Mouse (Mus musculus) hindlimb bud, embryonic 11.5 days (tissue): ENCODE measurements at regions not wholly inside any gene's neighbourhood (a gene's known extent, or its start where the extent isn't known, plus 50 kb on each side); places are given as distances from the start of the nearest gene placed in this dataset.

Experiments used
- DNase-seq: peaks from one replicate; pipeline ENCODE4 v3.0.0-alpha.2; 2012; ENCODE audit warnings: low read depth, low spot score; ENCODE audit errors: extremely low spot score

DNA sequence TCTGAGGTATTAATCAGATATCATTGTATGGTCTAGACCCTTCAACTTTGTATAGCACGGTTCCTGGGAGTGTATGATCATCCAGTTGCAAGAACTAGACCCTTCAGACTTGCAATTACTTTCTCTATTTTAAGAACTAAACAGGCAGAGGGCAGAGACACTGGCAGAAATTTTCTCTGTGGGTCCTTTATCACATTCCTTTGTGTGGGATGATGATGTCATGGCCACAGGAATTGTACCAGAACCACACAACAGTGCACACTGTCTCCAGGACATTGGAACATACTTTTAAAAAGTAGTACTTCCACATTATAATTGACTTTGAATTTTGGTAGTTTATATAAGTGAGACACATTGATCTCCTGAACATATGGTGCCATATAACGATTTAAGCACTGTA is 674.2 kb downstream of the Rfpl4b start:
- DNase-seq: no peak

DNA sequence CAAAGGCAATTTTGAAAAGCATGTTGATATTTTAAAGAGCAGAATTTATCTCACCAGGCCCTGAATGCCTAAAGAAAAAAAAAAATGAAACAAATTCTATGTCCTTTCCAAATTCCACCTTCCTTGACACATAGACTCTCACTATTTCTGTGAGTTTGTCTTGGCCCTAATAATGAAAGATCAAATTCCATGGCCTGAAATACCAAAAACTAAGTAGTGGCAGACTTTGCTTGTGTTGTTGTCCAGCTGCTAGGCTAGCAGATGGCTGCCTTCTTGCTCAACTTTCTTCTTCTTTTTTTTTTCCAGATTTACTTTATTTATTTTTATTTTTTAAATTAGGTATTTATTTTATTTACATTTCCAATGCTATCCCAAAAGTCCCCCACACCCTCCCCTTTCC is 682.4 kb downstream of the Rfpl4b start:
- DNase-seq: no peak

DNA sequence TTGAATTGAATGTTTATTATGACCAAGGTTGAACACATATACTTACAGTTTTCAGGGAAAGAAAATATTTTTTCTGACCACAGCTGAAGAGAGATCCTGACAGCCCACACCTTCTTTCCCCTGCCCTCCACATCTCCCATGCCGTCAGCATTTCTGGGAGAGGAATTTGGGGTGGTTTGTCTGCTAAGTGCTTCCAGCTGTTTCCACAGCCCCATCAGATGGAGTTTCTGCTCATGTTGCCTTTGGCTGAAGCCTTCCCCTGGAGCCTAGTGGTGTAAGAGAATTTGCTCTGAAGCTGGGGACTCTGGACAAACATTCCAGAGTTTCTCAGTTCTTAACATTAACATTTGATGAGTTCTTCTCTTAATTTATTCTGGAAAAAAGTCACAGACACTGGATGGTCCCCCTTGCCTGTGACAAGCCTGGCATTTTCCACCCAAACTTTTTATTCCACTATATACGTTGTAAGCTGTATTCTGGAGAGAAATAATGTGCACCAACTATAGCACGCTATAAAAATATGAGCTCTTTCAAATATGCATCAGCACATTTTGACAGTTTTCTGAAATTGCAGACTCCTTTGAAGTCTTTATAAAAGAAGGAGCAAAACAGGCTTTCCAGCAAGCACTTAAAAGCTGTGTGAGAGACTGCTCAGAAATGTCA is 699.5 kb downstream of the Rfpl4b start:
- peak; percentile 44 for DNase-seq

DNA sequence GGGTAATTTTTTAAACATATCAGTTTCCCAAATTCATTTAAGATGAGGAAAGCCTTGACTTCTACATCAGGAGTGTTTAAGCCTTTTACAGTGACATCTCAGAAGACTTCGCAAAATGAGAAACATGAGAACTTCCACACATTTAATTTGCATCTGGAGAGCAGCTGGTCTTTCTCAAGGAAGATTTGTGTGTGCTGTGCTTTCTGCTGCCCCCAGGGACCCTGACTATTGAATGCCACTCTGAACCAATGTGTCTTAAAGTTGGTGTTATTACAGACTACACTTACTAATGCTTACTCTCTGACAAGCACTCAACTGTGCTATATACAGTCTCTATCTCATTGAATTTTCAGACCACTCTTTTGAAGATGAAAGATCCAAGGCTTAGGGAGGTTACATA is 703.0 kb downstream of the Rfpl4b start:
- no peak for DNase-seq

DNA sequence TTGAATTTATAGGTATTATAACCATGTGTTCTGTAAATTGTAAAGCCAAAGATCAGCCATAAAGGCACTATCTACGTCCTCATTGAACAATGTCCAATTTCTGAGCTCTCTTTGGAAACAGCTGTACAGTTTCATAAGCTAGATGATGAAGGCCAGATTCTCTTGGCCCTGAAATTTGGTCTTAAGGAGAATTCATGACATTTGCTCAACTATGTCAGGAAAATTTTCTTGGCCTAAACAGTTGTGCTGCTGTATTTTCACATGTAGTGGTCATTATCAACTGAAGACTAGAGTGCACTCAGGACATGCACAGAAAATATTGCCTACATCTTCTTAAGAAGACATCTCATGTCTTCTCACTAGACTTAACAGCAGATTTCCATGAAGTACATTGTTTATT is 705.1 kb downstream of the Rfpl4b start:
- no peak for DNase-seq

DNA sequence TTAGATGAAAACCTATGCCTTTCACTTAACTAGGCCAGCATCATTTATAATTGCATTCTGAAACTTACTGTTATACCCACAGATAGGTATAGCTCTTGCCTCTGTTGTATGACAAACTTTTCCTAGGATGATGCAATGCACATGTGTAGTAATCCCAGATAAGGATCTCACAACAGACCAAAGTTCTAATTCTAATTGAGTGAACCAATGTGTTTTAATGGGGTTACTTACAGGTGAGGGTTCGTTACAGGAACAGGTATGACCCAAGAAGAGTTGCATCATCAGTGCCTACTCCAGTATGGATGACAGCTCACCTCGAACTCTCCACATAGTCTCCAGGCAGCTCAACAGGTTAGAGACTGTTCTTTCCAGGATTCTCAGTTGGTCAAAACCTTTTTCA is 707.4 kb downstream of the Rfpl4b start:
- no peak for DNase-seq

DNA sequence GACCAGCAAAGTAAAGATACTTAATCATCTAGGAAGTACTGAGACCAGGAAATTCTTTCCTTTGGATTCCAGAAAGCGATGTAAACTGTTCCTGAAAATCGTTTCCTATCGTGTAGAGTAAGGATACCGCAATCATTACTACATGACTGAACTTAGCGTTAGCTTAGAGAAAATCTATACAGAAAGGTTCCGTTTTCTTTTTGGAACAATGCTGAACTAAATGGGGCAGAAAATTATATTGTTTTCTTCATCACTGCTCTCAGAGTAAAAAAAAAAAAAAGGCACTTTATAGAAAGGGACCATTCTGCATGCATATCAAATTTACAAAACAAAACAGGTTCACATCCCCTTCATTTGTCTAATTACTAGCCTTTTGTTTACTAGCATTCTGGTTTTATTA is 713.0 kb downstream of the Rfpl4b start:
- no peak for DNase-seq

DNA sequence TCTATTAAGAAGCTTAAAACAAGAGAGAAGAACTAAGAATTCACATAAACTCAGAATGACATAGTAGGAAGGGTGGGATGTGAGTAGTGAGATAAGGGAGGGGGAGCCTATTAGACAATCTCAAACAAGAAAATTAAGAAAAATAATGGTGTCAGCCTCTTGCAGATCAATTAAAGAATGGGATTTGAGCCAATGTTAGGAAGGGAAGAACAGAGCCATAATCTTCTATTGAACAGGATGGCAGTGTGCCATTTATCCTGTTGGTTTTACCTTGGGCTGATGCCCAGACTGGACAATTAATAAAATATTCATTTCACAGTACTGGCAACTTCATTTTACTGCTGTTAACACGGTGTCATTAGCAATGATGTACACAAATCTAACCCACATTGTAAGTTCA is 718.0 kb downstream of the Rfpl4b start:
- DNase-seq: no peak

DNA sequence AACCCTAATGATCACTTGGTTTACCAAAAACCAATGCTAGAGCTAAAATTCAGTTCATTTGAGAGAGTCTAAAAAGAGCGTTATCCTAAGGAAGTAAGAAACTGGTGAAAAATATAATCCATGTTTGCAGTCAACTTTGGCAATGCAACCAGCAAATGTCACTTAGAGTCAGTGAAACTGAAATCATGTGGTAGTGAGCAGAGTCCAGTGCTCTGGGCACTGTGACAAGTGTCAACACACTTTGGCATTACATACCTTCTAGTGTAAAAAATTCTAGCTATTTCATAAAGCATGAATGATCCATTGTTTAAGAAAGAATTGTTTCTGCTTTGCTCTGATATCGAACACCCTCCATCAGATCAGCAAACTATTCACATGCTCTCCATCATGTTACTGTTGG is 743.1 kb downstream of the Rfpl4b start:
- DNase-seq: no peak

DNA sequence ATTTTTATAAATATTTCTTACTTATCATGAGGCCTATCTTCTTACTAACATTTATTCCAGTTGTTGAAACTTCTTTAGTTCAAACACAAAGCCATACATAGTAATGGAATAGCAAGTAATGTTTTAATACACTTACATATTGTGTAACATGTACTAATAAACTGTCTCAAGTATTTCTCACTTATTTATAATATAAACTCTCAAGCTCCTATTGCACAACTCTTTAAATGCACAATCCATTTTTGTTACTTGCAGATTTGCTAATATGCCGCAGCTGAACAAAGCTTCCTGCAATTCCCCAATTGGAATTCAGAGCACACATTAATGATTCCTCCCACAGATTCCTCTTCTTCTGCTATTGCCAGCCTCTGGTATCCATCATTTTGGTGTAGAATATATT is 749.2 kb downstream of the Rfpl4b start:
- no peak for DNase-seq

DNA sequence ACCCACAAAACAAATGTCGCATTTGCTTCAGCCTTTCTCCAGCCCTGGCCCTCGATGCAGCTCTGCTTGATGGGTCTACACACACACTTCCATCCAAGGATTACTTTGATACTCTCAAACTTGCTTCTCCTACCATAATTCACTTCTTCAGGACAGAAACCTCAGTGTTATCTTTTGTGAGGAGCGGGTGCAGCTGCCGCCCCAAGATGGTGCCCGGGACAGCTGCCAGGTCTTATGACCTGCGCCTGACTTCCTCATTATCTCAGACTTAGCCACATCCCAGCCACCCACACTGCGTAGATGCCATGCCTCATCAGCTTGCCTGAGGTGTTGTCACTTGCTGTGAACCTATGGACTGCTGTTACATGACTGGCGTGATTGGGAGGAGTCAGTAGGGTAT is 762.5 kb downstream of the Rfpl4b start:
- no peak for DNase-seq

DNA sequence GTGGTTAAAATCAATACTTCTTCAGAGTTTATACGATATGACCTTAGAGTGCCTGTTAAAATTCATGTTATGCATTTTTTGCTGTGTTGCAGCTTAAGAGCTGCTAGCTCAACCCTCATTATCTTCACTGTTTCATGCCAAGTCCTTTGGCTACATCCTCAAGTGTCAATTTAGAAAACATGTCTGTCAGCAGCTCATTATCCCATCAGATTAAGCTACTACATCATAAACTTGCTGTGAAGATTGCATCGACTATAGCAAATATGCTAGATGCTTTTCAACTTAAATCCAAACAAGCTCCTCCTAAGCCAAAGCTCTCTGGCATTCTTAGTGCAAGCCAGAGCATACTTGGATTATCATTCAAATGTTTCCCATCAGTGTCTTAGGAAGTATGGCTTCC is 811.1 kb downstream of the Rfpl4b start:
- no peak for DNase-seq

DNA sequence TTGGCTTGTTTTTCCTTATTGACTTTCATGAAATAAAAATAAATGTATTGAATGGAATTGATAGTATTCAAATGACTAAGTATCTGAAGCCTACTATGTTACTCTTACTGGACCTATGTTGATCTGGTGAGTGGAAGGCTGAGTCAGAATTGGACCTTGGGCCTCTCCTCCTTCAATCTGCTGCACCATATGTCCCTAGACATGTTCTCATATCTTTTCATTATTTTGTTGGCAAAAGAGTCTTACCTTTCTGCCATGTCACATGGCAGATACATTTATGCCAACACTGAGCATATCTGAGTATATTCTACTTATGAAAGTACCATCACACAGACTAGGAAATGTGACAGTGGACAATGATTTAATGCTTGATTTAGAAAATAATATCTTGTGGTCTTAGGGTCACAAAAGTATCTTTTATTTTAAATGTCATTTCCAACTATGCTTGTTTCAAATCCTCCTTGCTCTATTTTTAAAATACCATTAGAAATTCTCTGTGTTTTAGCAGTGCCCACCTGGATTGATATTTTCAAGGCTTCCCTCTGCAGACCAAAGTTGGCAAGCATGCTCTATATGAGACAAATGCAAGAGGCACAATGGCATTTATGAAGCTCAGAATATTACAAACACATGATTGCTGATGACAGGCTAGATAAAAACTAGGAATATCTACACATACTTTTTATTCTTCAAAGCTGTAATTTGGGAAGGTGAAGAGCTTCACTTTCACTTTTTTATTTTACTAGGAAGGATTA is 825.7 kb downstream of the Rfpl4b start:
- no peak for DNase-seq

DNA sequence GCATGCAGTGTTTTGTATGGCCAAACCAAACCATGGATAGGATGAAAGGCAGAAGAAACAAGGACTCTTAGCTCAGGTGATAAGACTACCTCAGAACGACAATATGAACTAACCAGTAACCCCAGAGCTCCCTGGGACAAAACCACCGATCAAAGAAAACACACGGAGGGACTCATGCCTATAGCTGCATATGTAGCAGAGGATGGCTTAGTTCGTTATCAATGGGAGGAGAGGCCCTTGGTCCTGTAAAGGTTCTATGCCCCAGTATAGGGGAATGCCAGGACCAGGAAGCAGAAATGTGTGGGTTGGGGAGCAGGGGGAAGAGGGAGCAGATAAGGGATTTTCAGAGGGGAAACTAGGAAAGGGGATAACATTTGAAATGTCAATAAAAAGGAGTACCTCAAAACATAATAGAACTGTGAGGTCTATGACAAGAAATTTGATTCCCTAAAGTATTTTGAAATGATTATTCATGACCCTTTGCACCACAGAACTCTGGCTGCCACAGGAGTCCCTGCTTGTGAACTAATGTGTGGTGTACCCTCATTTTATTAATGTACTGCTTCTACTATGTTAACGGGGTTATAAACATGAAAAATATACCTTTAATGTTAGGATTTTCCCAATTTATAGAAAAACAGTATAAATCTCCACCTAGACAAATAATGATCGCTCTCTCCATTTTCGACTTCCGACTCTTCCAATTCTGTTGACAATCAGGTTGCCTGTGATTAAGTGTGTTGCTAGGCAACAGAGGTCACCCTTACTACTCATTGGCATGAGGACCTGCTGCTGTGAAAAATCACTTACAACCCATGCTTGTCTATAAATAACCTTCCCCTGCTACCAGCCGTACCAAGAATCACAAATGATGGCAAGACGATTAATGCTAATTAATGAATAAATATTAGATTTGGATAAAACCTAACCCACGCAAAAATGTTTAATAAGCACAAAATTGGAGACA is 833.0 kb downstream of the Rfpl4b start:
- DNase-seq: no peak

DNA sequence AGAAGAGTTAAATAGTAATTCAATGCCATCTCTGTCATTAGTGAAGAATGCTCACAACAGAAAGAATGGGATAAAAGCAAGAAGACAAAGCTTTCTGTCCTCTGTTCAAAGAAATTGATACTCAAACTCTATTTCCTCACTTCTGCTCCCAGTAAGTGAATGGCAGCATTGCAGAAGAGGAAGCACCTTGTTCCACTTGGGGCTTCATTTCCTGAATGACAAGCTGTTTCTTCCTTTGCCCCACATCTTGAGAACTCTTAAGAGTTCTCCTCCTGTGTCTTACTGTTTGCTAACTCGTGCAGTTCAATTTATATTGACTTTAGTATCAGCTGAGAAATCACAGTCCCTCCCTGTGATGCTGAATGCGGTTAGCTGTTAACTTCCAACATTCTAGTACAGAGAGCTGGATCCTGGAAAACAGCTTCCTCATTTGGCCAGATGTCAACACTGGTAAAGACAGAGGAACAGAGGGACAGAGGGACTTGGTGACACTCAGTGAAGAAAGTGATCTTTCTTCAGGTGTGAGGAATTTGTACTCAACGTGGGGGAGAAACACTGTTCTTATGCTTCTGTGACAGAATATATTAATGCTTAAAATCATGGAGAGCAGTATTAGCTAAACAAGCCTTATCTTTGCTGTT is 840.3 kb upstream of the Marcks start:
- no peak for DNase-seq

DNA sequence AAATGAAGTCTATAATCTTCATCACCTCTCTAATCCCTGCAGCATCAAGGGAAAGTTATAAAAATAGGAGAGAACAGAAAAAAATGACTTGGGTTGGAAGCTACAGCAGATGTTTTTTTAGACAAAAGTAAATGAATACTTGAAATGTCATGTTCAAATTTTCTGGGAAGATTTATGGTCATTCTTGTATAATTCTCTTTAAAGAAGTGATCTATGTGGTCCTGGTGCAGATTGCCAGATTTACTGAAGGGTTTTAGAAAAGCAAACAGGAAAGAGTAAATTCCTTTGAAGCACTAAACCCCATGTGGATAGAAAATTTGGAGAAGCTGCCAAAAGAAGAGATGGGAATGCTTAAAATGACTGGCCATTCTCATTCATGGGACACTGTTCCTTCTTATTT is 821.3 kb upstream of the Marcks start:
- no peak for DNase-seq

DNA sequence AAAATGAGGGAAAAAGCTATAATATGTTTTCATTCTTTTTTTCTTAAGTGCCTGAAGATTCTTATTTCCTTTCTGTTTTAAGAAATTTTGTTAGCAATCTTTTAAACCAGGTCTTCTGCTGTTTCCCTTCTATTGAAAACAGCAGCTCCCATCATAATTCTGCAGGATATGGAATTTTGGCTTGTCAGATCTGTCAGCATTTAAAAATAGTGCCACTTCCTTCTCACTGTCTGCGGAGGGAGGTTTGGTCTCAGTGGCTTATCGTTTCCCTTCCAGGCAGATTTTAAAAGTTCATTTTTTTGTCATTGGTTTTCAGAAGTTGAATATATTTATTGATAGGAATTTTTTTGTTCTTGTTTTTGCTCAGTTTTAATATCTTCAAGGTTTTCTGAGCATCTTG is 776.1 kb upstream of the Marcks start:
- no peak for DNase-seq

DNA sequence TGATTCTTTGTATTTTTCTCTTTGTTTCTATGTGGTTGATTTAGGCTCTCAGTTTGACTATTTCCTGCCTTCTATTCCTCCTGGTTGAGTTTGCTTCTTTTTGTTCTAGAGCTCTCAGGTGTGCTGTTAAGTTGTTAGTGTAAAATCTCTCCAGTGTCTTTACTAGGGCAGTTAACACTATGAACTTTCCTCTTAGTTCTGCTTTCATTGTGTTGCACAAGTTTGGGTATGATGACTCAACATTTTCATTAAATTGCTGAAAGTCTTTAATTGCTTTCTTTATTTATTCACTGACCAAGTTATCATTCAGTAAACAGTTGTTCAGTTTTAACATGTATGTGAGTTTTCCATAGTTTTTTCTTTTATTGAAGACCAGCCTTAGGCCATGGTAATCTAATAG is 772.9 kb upstream of the Marcks start:
- DNase-seq: no peak

DNA sequence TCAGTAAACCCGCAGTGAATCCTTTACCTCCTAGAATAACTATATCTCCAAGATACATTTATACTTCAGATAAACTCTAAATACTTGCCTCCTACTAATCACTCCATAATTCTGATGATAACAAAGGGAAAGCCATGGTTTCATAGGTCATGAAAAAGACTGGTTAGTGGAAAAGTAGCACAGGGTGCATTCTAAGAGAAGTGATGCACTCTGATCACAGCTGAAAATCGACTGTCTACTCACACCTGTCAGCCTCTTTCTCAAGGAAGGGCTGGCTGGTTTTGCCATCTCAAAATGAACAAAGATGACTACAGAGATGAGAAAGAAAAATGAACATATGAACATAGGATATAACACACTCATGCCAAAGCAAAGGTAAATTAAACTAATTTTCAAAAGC is 769.6 kb upstream of the Marcks start:
- no peak for DNase-seq

DNA sequence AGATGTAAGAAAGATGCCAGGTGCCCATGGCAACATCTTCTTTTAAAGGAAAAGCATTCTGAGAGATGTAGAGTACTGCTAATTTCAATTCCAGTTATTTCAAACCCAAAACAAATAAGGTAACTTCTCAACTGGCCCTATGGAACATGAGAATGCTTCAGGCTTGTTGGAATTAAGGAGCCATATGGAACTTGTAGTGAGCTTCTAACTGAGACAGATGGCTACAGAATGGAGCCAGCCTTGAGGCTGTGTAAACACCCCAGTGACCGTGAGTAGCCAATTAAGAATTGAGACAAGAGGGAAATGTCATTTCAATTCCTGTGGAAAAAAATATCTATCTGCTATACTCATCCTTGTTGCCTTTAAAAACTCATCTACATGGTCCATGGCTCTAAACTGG is 769.0 kb upstream of the Marcks start:
- no peak for DNase-seq

DNA sequence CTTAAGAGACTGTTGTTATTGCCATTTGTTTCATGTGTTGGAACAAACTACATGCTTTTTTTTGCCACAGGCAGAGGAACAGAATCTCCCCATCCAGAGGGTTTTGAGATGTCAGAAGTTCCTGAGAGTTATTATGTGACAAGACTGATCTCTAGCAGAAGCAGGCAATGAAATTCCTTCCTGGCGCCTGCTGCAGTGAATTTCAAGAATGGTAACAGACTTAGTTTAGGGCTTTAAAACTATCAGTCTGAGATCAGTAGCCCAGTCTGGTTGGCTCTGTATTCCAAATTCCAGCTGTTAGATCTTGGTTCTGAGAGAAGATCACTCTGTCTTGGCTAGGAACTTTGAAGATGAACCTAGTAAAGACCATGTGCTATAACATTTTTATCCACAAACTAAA is 749.2 kb upstream of the Marcks start:
- DNase-seq: no peak
